Mouse (Mus musculus) embryonic stem cell, embryonic (primary cell): Measurements from ENCODE around the gene Gm29110.
"Not testable (repeated sequence)": the region's sequence is repeated elsewhere in the genome, so short reads cannot be mapped to it uniquely, and the experiment has no call there.

Source experiments
- CTCF ChIA-PET, 4 experiments: fragments of 300-600 bp in 2 of 4; fragments of 350-600 bp in 2 of 4; sonication (Branson Sonifier 250); formaldehyde crosslinking; loops; one replicate each; lab custom pipeline; 2022; ENCODE audit warnings: inconsistent platforms in 2 of 4; lab: Charles Lee
- POLR2A ChIA-PET, 4 experiments: fragments of 300-600 bp in 2 of 4; fragments of 350-600 bp in 2 of 4; sonication (Branson Sonifier 250); formaldehyde crosslinking; loops; one replicate each; lab custom pipeline; 2022; ENCODE audit warnings: antibody characterized with exemption in 4 of 4, inconsistent platforms in 1 of 4; lab: Charles Lee

The Gm29110 gene

DNA sequence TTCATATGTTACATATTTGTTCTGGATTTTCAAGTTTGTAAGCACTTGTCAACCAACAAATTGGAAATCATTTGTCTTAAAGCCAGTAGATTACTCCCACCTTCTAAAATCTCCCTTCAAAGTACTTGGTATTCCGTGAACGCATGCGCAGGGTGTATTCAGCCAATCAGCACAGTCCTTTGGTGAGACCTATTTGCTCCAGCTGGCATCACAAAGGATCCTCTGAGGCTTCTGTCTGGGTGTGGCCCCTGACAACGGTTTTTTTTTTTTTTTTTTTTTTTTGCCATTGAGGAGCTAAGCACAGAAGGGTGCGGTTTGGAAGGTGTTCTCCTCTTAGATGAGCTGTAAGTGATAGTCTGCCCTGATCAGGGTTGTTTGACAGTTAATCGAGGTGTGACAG, at the start of gene Gm29110:
Gm29110 (plus strand) TSS at position 301 of the 400 bp plus-strand sequence.
- CTCF ChIA-PET = not testable (repeated sequence)

More for the DNA sequence above, at the start of gene Gm29110:
- POLR2A ChIA-PET = not testable (repeated sequence)
